Mouse (Mus musculus): ENCODE measurements around the gene Slc35e3.

DNA sequence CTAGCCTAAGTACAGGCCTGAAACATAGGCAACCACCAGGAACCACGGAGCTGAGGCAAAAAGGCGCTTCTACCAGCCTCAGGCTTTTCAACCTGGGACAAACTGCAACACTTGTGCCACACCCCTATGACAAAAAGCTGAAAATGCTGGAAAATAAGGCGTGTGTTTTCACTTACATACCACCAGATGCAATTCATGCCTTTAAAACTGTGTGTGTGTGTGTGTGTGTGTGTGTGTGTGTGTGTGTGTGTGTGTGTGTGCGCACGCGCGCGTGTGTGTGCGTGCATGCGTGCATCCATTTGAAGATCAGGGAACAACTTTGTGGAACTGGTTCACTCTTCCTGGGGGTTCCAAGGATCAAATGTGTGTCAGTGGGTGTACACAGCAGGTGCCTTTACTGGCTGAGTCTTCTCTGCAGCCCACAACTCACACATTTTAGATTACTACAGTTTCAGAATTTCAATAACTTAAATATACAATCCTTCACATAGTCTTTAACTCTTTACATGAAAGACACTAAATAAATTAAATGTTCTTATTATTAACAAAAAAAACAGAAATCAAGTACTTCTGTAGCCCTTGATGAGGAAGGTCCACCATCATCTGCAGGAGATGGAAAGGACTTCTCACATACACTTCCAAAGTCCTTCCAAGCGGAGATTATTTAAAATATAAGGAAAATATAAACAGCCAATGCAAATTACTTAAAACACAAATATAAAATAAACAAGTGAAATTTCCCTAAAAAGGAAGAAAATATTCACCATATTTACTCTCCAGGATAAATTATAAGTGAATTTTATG, 56.7 kb downstream of the Slc35e3 start:
- TF ChIP-seq EP300 (IDR thresholded peaks at IDR 0.05; ENCODE audit: low read depth) (no peak), CTCF (IDR thresholded peaks at IDR 0.05; ENCODE audit: low read depth) (no peak)
